Mouse (Mus musculus) small intestine, adult 2 months (tissue): ENCODE measurements around the gene Atxn1l.

Source experiments
- CTCF ChIP-seq: fragments of 200-500 bp; IDR thresholded peaks from 2 replicates; pipeline ENCODE4 v1.5.1; 2012; ENCODE audit warnings: low read depth, mild to moderate bottlenecking, control low read depth, inconsistent platforms, low read length, moderate library complexity, mixed read lengths; ENCODE audit not compliant: insufficient replicate concordance, insufficient read length; ENCODE audit errors: extremely low read depth
- POLR2A ChIP-seq: fragments of 200-500 bp; IDR thresholded peaks from 2 replicates; pipeline ENCODE4 v1.6.1; 2012; ENCODE audit warnings: low read depth, mild to moderate bottlenecking, control low read depth, inconsistent platforms, low read length, moderate library complexity

DNA sequence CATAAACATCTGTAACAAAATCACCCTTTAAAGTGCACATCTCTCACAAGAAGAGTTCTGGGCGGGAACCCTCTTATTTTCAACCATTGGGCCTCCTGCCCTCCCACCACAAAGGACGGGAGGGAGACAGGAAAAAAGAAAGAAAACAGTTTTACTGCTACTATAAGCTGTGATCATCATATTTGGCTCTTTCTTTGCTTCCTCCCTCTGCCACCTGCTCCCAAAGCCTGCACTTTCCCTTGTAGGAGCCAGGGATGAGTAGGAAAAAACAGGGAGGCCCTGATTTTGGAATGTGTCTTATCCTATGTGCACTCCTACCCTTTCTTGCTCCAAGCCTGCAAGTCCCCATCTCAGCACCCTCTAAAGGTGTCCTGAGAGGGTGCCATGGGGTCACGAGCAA, 6.5 kb downstream of the Atxn1l start:
- no peak for TF ChIP-seq CTCF
- no peak for TF ChIP-seq POLR2A
